Mouse (Mus musculus): ENCODE data around the gene Timm22.

DNA sequence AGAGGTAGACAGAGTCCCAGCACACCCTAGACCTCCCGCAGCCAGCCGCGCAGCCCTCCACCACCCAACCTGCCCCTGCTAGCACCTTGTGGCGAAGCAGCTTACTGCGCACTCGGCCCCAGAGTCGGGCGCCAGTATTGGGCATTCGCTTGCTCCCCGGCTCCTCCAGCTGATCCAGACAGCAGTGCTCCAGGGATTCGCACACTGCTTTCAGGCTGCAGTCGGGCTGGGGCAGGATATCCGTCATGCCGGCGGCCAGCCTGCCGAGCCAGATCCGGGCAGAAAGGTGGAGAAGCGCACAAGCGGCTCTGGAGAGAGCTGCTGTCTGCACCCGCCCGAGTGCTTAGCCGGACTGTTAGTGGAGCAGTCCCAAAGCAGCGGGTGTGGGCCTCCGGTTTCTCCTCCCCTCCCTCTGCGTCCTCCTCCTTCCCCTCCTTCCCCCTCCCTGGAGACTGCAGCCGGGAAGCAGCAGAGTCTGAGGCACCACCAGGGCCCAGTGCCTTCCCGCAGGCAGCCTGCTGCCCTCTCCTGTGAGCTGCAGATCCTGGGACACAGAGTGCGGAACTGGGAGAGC is 30.2 kb downstream of the Timm22 start:
- TF ChIP-seq CTCF (IDR thresholded peaks at IDR 0.05) (peak; percentile 35), POLR2A (IDR thresholded peaks at IDR 0.05; ENCODE audit: insufficient read depth, low read depth, low read length) (peak; percentile 83)
